Mouse (Mus musculus): Measurements from ENCODE around the gene Dnah6.

DNA sequence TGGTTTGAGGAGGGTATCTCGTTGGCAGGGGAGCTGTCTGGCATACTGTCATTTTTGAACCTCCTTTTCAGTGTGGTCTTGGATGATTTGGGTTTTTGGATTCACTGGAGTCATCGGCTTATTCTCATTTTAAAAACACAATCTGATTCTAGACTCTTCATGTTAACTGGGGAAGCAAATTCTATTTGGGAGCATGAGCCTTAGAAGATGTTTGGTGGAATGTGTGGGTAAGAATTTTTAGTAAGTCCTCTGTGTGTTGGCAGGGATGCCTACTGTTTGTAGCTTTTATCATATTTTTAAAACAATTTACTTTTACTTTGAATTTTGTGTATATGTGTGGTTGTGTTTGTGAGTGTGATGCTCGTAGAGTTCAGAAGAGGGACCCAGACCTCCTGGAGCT is 175.5 kb downstream of the Dnah6 start:
- no peak for TF ChIP-seq CTCF (IDR thresholded peaks at IDR 0.05; ENCODE audit: low read depth)
- TF ChIP-seq EP300 (IDR thresholded peaks at IDR 0.05; ENCODE audit: low read depth), result no peak

All from heart, postnatal 0 days (tissue).